Mouse (Mus musculus) E14TG2a.4 (cell line): ENCODE results near the gene Acat3.

Experiments used
- CTCF ChIP-seq: conservative IDR thresholded peaks from 2 replicates; pipeline ENCODE4 v1.5.1; 2014; ENCODE audit warnings: low read length
- POU5F1 ChIP-seq: IDR thresholded peaks from 2 replicates; pipeline ENCODE4 v1.6.1; 2014; ENCODE audit warnings: low read length, borderline replicate concordance

GRCm38 (mm10) chr17:12925703-12926180 is 14.7 kb downstream of the Acat3 start:
- no peak for TF ChIP-seq CTCF
- no peak for TF ChIP-seq POU5F1
